Mouse (Mus musculus): ENCODE measurements around the gene Cnnm4.
A peak's percentile ranks its signal among the peaks of the same experiment; 100 is the strongest.

DNA sequence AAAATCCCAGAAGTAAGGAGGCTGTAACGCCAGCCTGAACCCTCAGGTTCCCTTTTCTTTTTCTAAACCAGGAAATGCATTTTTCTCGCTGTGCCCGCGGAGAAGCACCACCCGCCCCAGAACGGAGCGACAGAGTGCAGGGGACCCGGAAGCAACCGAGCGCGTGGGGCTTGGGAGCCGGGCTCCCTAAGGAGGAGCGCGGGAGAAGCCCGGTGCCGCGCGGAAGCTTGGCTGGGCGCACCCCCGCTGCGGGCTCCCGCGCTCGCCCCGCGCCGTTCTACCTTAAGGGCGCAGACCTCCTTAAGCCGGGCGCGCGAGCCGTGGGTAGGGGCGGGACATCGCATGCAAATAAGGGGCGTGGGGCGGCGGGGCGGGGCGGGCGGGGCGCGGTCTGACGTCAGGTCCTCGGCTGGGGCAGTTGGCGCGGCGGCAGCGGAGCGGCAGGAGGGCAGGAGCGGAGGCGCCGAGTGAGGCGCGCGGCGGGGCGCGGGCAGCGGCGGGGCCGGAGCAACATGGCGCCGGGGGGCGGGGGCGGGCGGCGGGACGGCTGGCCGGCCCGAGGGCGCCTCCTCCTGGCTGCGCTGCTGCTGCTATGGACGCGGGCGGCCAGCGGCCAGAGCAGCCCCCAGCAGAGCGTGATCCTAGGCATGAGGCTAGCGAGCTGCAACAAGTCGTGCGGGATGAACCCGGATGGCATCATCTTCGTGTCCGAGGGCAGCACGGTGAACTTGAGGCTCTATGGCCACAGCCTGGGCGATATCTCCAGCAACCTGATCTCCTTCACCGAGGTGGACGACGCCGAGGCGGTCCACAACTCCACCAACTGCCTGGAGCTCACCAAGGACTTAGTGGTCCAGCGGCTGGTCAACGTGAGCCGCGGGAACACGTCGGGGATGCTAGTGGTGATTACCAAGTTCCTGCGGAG is at the start of gene Cnnm4:
- no peak for TF ChIP-seq CTCF (IDR thresholded peaks at IDR 0.05; ENCODE audit: low read depth, low read length)
- TF ChIP-seq POLR2A (IDR thresholded peaks at IDR 0.05; ENCODE audit: borderline replicate concordance, low read depth, low read length) = 0 out of 2 replicates have a peak, but pooled peaks have one; percentile 35
